Mouse (Mus musculus) CD4-positive, CD25-positive, alpha-beta regulatory T cell, adult 2 months (primary cell): ENCODE results near the gene Rbm4b.
A peak's percentile ranks its signal among the peaks of the same experiment; 100 is the strongest.
"Not testable (repeated sequence)": the region's sequence is repeated elsewhere in the genome, so short reads cannot be mapped to it uniquely, and the experiment has no call there.

Experiments used
- DNase-seq: peaks from one replicate; pipeline ENCODE4 v3.0.0-alpha.2; 2012; ENCODE audit warnings: low read depth, low spot score

Rbm4b gene

DNA sequence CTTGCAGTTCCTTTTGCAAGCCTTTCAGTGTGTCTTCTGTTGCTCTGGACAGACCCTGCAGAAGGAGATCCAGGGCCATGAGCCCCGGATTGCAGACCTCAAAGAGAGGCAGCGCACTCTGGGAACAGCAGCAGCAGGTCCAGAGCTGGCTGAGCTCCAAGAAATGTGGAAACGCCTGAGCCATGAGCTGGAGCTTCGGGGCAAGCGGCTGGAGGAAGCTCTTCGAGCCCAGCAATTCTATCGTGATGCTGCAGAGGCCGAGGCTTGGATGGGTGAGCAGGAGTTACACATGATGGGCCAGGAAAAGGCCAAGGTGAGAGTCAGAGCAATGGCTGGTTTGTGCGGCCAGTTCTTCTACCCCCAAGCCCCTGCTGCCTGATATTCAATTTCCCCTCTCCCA is 11.2 kb upstream of the Rbm4b start:
- DNase-seq, result no peak

DNA sequence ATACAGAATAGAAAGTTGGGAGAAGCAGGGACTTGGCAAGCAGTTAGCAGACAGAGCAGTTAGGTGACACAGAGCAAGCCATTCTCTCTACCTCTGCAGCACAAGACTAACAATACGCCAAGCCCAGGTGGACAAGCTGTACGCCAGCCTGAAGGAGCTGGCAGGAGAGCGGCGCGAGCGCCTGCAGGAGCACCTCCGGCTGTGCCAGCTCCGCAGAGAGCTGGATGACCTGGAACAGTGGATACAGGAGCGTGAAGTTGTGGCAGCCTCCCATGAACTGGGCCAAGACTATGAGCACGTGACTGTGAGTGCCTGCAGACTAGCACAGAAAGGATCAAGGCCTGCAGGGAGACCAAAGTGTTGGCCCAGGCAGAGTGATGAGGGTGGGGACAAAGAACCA is 10.6 kb upstream of the Rbm4b start:
- DNase-seq, result no peak

DNA sequence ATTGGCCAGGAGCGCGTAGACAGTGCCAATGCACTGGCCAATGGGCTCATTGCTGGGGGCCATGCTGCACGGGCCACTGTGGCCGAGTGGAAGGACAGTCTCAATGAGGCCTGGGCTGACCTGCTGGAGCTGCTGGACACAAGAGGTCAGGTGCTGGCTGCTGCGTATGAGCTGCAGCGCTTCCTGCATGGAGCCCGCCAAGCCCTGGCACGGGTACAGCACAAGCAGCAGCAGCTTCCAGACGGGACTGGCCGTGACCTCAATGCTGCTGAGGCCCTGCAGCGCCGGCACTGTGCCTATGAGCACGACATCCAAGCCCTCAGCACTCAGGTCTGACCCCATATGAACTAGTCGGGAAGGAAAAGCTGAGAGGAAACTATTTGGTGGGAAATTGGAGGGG is 9.7 kb upstream of the Rbm4b start:
- no peak for DNase-seq

- DNase-seq, result no peak
Observed at GRCm38 (mm10) chr19:4747631-4748312, 8.5 kb upstream of the Rbm4b start.

DNA sequence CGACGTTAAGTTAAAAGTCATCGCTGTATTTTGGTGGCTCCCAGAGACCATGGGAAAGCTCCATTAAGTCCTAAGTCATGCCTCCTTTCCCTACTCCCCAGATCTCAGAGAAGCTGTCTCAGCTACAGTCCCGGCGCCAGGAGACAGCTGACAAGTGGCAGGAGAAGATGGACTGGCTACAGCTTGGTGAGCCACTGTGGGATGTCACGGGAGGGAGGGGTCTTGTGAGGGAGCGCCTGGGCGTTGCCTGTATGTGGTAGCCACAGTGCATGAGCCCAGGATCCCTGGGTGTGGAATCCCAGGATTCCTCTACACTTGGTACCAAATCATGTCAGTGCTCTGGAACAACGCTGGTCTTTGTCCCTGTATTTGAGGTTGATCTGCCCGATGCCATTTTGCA is 7.8 kb upstream of the Rbm4b start:
- DNase-seq, result no peak

DNA sequence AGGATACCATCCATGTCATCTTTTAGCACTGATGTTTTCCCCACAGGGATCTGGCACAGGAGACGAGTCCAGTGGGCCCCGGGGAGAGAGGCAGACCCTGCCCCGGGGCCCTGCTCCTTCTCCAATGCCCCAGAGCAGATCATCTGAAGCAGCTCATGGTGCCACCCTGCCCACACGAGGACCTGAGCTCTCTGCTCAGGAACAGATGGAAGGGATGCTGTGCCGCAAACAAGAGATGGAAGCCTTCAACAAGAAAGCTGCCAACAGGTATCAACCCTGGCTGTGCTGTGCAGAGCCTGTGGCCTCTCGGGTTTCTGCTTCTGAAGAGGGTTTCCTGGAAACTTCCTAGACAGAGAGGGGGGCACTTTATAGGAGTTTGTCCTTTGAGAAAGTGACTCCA is 6.3 kb upstream of the Rbm4b start:
- DNase-seq, result no peak

GRCm38 (mm10) chr19:4755565-4756192 is 618 bp upstream of the Rbm4b start:
- peak; percentile 94 for DNase-seq

GRCm38 (mm10) chr19:4756921-4757320 is 624 bp downstream of the Rbm4b start:
- DNase-seq, result no peak

DNA sequence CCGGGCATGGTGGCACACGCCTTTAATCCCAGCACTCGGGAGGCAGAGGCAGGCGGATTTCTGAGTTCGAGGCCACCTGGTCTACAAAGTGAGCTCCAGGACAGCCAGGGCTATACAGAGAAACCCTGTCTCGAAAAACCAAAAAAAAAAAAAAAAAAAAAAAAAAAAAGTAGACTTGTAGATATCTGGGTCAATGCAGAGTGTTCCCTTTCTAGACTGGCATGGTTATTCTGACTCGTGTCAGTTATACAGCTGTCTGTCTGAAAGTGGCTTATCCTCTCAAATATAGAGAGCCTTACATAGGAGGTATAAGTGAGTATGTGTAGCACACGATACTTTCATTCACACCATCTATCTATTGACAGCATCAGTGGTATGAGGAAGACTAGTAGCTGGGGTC is 4.2 kb downstream of the Rbm4b start:
- not testable (repeated sequence) for DNase-seq

GRCm38 (mm10) chr19:4762876-4763275 is 6.6 kb downstream of the Rbm4b start:
- peak; percentile 60 for DNase-seq

GRCm38 (mm10) chr19:4767507-4768148 is 11.3 kb downstream of the Rbm4b start:
- DNase-seq, result peak; percentile 10

GRCm38 (mm10) chr19:4772785-4773184 is 16.5 kb downstream of the Rbm4b start:
- no peak for DNase-seq

- no peak for DNase-seq
Observed at GRCm38 (mm10) chr19:4782891-4783290, 26.6 kb downstream of the Rbm4b start.

DNA sequence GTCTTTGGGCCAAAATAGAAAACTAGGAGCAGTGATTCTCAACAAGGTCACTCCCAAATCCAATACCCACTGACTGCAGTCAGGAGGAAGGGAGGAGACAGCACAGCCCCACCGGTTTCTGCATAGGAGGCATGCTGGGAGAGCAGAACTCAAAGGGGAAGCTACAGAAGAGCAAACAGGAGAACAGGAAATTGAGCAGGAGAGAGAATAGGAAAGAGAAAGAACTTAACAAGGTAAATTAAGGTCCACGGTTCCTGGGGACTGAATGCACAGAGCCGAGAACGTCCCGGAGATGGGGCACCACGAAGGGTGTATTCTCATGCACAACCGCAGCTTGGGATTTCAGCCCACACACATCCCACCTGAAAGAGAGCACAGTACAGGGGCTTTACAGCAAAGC is 28.9 kb downstream of the Rbm4b start:
- DNase-seq, result no peak

DNA sequence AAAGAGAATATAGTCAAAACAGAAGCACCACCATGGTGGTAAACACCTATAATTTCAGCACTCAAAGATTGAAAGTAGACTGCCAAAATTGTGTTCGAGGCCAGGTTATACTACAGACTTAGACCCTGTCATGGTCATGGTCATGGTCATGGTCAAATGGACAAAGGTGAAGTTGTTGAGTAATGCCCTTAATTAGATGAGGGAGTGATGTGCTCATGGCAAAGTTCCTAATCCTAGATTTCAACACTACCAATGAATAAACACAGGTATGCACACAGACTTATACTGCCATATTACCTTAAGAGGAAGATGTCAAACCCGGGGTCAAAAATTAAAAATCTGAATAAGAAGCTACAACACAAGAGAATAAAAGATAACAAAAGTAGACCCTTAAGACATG is 30.0 kb downstream of the Rbm4b start:
- DNase-seq, result no peak

DNA sequence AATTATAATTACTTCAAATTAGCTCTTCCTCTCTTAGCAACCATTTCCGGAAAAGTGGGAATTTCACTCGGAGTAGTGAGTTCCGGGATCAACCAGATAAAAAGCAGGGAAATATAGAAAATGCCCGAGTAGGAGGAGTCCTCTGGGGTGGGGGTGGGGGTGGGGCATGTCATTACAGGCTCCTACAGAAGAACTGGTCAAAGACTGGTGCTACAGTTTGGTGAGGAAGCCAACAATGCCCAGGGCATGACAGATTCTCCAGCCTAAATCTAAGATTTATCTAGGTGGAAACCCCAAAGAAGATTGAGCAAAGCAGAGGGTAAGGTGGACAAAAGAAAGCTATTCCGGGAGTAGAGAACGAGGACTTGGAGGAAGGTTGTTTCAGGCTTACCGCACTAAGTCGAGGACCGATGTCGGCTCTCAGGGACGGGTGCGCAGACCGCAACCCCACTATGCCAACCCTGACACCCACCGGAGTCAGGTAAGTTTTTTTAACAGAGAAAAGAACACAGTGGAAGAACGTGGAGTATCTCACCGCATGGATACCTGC is 37.1 kb downstream of the Rbm4b start:
- no peak for DNase-seq

- peak; percentile 98 for DNase-seq
Observed at GRCm38 (mm10) chr19:4793831-4794422, 37.6 kb downstream of the Rbm4b start, which contains the start of gene Rbm4. Gene Rbm4 (minus strand): TSS chr19:4793901.

GRCm38 (mm10) chr19:4795929-4796328 is 39.6 kb downstream of the Rbm4b start:
- DNase-seq, result no peak

DNA sequence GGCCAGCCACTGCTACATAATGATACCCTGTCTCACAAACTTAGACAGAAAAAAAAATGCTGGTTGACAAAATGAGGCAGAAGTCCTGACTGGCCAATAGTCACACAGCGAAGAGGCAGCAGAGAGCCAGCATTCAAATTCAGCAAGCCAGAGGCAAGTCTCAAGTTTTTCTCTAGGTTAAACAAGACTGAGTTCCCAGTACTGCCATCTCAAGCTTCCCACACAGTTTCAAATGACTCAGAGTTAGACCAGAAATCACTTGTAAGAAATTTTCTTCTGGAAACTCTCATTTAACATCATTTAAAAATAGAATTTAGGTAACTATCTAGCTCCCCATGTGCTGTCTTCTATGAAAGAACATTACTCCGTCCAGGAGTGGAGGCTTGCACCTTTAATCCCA is 41.5 kb downstream of the Rbm4b start:
- no peak for DNase-seq

GRCm38 (mm10) chr19:4799083-4799482 is 42.8 kb downstream of the Rbm4b start:
- DNase-seq, result no peak

- DNase-seq, result no peak
Observed at GRCm38 (mm10) chr19:4802691-4803091, 46.4 kb downstream of the Rbm4b start.

GRCm38 (mm10) chr19:4803283-4803682 is 47.0 kb downstream of the Rbm4b start:
- DNase-seq, result no peak
